31 mouse cellular contexts compared by ENCODE assay signal in genomic region chr10:66304901-66305300, GRCm38 (mm10).
"Had no signal": no experiment of that assay in that cellular context is flagged by ENCODE, and none has a peak within 500 bp of the region (broad histone marks: within the 10 kb centered on the region; RNA-seq: fewer than 3 reads in every experiment).

No protein-coding gene starts in this region.

- H3K4me2 ChIP-seq: heart, embryonic 11.5 days; heart, embryonic 12.5 days; heart, embryonic 13.5 days; heart, embryonic 15.5 days; hindbrain, embryonic 12.5 days; hindbrain, embryonic 13.5 days; hindbrain, embryonic 14.5 days; hindbrain, embryonic 15.5 days; intestine, embryonic 15.5 days; kidney, embryonic 15.5 days had no signal

- H3K9ac ChIP-seq: heart, embryonic 12.5 days; heart, embryonic 13.5 days; heart, embryonic 15.5 days; hindbrain, embryonic 12.5 days; hindbrain, embryonic 13.5 days; hindbrain, embryonic 14.5 days; hindbrain, embryonic 15.5 days; intestine, embryonic 15.5 days; kidney, embryonic 15.5 days had no signal

- H3K36me3 ChIP-seq: heart, embryonic 10.5 days; heart, embryonic 12.5 days; heart, embryonic 13.5 days; heart, embryonic 15.5 days; hindbrain, embryonic 10.5 days; hindbrain, embryonic 12.5 days; hindbrain, embryonic 13.5 days; hindbrain, embryonic 15.5 days; intestine, embryonic 15.5 days; kidney, embryonic 15.5 days had no signal

- H3K4me1 ChIP-seq: heart, embryonic 10.5 days; heart, embryonic 12.5 days; heart, embryonic 13.5 days; heart, embryonic 15.5 days; hindbrain, embryonic 10.5 days; hindbrain, embryonic 12.5 days; hindbrain, embryonic 13.5 days; hindbrain, embryonic 15.5 days; intestine, embryonic 15.5 days; kidney, embryonic 15.5 days had no signal

- DNase-seq: heart, adult 18-20 months; heart, adult 2 months; heart, postnatal 10 days; heart, postnatal 14 days; heart, postnatal 36 days; heart, postnatal 4 days; kidney, adult 11 months; kidney, adult 18-20 months; kidney, postnatal 14 days; kidney, postnatal 4 days; layer of hippocampus, adult 9-11 months; layer of hippocampus, postnatal 36 days had no signal

- ATAC-seq: hindbrain, embryonic 16.5 days; hindbrain, postnatal 0 days; inflammation-experienced regulatory T-cells, adult 6 months; intestine, embryonic 15.5 days; intestine, embryonic 16.5 days; intestine, postnatal 0 days had no signal

- H3K9me3 ChIP-seq: heart, embryonic 10.5 days; heart, embryonic 12.5 days; heart, embryonic 13.5 days; heart, embryonic 15.5 days; hindbrain, embryonic 10.5 days; hindbrain, embryonic 12.5 days; hindbrain, embryonic 13.5 days; hindbrain, embryonic 15.5 days; intestine, embryonic 15.5 days; kidney, embryonic 15.5 days had no signal

- H3K27ac ChIP-seq: heart, adult 2 months; heart, embryonic 10.5 days; heart, embryonic 13.5 days; heart, embryonic 15.5 days; hindbrain, embryonic 10.5 days; hindbrain, embryonic 12.5 days; hindbrain, embryonic 13.5 days; hindbrain, embryonic 14.5 days; hindbrain, embryonic 15.5 days; hindbrain, postnatal 0 days; intestine, embryonic 15.5 days; kidney, embryonic 15.5 days; kidney, postnatal 0 days; layer of hippocampus, adult 2 months had no signal

- H3K27me3 ChIP-seq: heart, embryonic 12.5 days; heart, embryonic 13.5 days; heart, embryonic 15.5 days; hindbrain, embryonic 12.5 days; hindbrain, embryonic 13.5 days; hindbrain, embryonic 15.5 days; intestine, embryonic 15.5 days; kidney, embryonic 15.5 days had no signal

- H3K4me3 ChIP-seq: heart, adult 2 months; heart, embryonic 10.5 days; heart, embryonic 12.5 days; heart, embryonic 13.5 days; heart, embryonic 15.5 days; hindbrain, embryonic 10.5 days; hindbrain, embryonic 12.5 days; hindbrain, embryonic 13.5 days; hindbrain, embryonic 15.5 days; intestine, embryonic 15.5 days; kidney, embryonic 15.5 days; layer of hippocampus, adult 2 months had no signal
